Mouse (Mus musculus) heart, adult 11 months (tissue): ENCODE results near the gene Notch1.

Experiments
- DNase-seq: peaks from one replicate; pipeline ENCODE4 v3.0.0; 2022

Gene Notch1

DNA sequence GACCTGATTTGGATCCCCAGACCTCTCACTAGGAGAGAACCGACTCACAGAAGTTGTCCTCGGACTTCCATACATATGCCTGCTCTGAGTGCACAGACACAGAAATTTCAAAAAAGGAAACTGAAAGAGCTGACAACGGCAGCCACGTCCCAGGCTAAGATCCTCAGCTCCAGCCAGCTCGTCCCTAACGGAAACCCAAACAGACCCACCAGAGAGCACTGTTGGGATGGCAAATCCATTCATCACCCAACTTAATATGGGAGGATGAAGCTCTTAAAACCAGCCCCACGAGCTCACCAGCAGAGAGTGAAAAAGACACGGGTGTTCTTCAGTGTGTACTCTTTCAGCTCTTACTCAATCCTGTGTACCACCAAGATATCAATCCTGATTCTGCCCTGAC, 17.8 kb downstream of the Notch1 start:
- DNase-seq: peak; percentile 94

DNA sequence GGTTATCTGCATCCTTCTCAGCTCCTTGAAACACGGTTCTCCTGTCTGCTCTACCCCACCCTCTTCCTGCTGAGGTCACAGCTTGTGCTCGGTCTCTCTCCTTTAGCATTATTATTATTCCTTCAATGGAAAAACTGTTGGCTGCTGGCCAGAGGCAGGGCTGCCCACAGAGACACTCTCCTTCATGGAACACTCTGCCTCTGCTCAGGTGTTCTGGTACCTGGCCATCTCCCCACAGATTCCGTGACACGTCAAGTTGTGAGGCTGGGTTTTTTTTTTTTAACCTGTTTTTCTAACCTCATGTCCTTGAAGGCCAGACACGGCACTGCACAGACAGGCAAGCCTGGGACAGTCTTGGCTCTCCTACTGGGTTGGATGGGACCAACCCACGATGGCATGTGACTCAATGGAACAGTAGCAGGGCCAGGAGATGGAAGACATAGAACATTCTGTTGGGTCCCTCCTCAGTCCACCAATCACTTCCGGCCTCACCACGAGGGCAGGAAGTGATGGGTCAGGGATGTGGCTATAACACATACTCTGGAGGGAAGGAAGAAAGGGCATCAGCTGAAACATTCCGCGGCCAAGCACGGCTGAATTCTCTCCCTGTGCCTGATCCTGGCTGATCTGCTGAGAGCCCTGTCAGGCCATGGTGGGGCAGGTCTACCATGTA, 18.5 kb downstream of the Notch1 start:
- peak; percentile 98 for DNase-seq

DNA sequence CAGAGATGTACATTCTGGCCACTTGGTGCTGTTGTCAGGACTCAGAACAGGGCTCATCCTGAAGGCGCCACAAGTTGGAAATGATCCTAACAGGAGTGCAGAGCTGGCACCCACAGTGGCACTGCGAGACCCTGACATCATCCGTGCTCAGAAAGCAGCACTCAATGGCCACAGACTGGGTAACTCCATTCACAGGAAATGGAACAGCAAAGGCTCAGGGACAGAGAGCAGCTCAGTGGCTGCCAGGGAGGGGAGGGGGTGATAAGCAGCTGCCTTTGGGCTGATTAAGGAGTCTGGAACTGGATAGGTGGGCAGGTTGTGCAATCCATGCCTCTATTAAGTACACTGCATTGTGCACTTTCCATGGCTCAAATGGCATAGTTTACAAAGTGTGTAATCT, 20.0 kb downstream of the Notch1 start:
- peak; percentile 95 for DNase-seq

DNA sequence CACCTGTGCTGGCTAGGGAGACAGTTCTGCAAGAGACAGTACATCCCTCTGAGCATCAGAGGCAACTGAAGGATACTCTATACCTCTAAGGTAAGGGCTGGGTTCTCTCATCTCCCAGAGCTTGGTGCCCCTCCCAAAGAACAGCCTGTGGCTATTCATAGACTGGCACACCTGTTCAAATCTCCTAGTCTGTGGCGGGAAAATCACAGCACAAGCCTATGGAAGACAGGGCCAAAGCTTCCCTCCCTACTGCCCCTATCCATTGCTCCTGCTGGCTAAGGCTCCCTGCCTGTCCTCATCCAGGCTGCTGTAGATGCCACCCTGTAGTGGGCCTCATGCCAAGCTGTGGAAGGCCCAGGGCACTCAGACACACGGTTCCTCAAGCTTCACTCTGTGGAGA, 20.8 kb downstream of the Notch1 start:
- DNase-seq: peak; percentile 93

DNA sequence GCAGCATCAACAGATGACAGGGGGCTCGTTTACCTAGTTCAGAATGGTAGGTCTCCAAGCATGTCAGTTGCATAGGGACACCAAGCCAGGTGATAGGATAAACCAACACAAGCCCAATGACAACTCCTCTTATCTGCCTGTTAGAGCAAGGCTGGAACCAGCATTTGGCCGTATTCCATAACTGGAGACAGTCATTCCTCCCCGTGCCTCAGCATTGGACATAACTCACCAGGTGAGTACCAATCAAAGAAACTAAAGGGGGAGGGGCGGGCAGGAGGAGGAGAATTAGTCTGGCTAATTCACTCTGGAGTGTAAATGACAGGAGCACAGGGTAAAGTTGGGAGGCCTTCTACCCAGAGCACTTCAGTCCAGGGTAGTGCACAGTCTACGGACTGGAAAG, 21.5 kb downstream of the Notch1 start:
- DNase-seq: no peak

DNA sequence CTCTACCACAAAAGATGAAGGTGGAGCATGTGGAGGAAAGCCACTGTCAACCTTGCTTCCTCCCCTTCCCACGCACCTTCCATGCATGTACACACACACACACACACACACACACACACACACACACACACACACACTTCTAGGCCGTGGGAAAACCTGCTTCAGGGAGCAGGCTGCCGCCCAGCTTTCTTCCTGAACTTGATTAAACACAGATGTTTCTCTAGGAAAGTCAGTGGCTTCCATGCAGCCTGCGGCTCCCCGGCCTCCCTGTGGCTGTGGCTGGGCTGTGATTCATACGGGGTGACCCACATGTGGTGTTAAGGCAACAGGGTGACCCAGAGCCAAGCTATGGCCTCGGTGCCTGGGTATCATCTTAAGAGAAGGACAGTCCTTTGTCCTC, 22.1 kb downstream of the Notch1 start:
- peak; percentile 96 for DNase-seq

DNA sequence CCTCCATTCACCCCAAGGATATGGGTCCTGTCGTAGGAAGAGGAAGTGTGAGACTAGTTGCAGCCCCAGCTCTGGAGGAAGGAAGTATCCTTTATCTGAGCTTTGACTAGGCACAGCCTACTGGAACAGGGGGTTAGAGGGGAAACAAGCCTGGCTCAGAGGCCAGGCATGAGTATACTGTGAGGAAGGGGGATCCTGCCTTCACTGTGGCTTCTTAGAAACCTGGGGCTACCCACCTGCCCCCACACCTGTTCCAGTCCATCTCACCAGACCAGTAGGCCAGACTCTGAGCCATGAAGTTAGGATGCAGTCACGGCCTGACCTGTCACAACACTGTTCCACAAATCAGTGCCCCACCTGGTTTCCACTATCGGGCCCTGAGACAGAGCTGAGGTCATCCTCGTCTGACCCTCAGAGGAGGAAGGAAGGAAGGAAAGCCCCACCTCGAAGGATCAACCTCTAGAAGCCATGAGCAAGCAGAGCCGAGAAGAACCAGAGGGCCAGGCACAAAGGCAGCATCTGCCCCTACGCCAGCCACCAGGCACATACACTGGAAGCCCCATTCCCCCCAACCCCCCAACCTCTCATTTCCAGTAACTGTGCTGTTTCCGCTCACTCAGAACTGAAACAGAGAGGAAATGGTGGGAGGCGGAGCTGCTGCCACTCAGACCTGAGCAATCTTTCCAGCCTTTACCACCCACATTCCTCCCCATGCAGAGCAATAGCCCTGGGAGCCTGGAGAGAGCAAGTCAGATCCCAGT, 23.3 kb downstream of the Notch1 start:
- DNase-seq: peak; percentile 98

DNA sequence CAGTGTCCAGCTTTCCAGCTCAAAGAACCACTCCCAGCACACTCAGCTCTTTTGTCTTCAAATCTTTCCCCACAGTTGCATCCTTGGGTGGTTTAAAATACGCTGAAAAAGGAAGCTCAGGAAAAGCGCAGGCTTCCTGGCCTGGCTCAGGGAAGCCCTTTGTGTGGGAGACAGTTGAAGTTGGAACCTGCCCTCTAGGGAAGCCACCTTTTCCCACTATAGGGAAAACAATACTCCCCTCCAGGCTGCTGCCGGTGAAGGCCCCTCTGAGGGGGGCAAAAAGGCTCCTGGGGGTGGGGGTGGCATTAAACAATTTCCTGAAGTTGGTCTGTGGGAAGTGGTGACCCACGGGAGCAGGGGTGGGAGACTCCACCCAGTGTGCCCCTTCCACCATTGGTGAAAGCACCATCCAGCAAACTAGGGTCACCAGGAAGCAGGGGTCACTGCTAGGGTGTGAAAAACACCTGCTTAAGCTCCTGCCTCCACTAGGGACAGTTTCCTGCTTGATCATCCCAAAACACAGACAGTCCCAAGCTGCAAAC, 25.6 kb downstream of the Notch1 start:
- peak; percentile 98 for DNase-seq

DNA sequence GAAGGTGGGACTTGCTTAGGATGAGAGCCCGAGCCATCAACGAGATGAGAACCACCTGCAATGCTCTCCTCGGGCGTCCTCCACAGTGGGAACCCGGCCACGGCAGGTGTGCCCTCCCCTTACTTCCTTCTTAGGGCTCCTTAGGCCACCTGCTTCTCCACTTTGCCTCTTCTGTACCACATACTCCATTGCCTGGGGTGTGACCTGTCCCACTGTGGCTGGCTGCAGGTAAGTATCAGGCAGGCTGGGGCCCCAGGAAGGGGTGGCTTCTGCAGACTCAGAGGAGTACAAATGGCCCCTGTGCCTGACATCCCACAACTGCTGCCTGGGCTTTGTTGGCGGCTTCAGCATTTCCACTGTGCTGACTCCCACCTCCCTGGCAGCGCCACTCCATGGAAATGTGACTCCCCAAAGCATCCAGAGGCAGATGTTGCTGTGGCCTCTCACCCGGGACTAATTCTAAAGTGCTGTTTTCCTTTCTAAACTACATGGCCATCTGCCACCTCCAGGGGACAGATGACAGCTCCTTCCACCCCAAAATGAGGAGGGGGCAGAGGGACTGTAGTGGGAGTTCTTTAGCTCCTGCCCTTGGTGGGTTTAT, 27.8 kb downstream of the Notch1 start:
- DNase-seq: peak; percentile 94

DNA sequence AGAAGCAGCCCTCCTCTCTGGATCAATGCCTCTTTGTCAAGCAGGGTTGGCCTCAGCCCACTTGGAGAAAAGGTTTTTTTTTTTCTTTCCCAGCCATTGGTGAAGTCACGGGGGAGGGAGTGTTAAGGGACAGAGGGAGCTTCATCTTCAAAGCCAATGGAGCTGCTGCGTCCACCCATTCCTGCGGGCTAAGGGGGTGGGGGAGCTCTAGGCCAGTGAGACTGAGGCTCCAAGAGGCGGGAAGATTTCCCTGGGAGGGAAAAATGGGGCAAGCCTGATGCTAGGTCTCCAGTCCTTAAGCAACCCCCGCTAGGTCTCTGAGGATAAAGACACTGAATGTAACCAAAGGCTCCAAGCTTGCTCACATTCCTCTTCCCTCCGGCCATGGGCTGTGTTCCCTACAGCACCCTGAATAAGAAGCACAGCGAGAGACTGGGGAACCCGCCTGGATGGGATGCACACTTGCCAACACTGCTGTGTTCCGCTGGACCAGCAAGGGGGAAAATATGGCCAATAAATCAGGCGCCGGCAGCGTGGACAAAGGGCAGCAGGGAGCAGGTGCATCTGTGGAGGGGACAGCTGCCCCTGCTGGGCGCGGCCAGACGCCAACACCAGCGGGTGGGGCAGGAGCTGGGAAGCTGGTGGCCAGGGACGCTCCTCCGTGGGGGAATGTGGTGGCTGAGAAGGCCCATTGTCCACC, 29.0 kb downstream of the Notch1 start:
- peak; percentile 98 for DNase-seq

DNA sequence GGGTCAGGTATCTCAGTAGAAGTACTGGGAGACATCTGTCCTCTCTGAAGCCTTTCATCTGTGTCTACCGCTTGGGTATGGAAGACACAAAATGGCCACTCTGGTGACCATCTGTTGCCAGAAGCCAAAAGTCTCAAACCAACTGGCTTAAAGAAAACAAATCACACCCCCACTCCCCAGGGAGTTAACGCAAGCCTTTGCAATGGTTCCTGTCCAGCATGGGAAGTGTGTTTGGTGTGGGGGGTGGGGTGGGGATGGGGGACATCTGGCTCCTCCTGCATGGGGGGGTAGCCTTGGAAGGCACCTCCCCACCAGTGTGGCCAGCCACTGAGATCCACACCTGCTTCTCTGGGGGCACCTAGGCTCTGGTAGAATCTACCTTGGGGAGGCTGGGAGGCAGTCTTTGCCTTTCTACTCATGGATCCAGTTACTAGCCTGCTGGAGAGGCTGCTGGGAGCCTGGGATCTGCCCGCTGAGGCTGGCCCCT, 29.6 kb downstream of the Notch1 start:
- DNase-seq: peak; percentile 96

DNA sequence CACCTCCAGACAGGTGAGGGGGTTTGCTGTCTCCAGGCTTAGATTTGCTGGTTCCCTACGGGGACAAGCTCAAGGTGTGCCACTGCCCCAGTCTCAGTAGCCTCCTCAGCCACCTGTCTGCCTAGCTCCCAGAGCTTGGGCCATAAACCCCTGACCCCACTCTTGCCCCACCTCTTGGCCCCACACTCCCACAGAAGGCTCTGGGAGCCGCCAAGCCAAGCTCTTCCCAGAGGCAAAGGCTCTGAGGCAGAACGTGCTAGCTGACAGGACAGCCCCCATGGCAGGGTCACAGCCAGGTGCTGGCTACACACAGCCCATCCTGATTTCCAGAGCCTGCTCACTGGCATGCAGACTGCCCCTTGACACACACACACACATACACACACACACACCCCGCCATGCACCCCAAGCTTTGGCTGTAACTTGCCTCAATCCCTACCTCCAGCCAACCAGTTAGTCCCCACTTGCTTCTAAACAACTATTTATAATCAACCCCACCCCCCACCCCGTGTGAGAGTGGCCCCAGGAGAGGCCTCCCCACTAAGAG, 30.1 kb downstream of the Notch1 start:
- DNase-seq: peak; percentile 92

DNA sequence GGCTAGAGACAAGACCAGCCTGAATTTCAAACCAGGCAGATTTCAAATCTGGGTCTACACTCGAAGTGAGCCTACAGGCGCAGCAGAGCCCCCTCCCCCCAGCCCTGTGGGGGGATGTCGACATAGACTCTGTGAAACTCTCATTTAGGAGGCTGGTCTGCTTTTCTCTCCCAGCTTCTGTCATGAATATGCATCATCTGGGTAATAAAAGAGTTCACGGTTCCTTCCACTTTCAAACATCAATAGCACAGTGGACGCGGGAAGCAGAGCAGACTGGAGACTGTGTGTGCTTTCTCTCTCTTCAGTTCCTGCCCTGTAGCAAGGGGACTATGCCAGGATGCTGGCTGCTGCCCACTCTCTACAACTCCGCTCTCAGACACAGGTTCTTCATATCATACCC, 30.8 kb downstream of the Notch1 start:
- no peak for DNase-seq

DNA sequence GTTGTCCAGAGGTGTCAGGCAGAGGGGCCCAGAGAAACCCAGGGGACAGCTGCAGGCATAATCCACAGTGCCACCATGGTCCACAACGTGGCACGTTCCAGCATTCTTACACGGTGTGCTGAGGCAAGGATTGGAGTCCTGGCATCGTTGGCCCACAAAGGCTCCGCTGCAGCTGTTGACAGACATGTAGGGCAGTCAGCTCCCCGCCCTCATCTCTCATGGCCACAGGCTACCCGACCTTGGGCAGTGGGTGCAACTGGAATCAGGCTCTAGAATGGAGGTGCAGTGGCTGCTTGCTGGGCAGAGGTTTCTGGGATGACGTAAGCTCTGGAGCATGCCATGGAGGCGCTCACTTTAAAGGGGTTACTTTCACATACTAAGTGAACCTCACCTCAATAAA, 31.2 kb downstream of the Notch1 start:
- no peak for DNase-seq

DNA sequence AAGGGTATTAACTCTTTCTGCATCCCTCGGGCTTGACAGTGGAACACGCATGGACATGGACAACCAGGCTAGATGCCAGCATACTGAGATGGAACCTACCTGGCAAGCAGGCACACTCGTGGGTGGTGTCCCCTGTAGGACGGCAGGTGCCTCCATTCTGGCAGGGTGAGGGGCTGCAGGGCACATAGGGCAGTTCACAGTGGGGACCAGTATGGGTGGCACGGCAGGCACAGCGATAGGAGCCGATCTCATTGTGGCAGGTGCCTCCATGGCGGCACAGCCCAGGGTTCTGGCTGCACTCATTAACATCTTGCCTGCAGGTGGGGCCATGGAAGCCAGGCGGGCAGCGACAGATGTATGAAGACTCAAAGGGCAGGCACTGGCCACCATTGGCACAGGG, 32.3 kb downstream of the Notch1 start:
- DNase-seq: peak; percentile 92

DNA sequence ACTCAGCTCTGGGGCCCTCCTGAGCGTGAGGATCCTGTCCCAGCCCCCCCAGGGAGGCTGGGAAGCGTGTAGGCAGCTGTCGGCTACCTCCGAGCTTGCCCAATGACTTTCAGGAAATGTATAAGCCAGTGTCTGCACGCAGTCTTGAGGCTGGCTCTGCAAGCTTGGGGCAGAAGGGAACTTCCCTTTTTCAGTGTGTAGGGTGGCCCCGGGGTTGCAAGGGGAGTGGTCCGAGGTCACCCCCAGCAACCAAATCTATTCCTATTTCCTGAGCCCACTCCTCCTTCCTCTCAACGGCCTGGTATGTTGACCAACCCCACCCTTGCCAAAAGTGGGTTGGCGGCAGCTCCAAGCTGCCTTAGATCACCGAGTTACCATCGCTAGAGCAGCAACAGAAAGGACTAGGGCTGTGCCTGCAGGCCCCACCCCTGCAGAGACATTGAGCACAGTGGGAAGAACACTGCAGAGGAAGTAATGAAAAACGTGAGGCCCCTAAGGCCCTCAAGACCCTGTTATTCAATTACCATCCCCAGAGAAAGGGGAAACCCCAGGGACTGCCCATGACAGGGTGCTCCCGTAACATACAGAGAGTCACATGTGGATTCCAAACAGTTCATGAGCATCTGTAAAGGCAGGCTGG, 33.1 kb downstream of the Notch1 start:
- DNase-seq: peak; percentile 97

DNA sequence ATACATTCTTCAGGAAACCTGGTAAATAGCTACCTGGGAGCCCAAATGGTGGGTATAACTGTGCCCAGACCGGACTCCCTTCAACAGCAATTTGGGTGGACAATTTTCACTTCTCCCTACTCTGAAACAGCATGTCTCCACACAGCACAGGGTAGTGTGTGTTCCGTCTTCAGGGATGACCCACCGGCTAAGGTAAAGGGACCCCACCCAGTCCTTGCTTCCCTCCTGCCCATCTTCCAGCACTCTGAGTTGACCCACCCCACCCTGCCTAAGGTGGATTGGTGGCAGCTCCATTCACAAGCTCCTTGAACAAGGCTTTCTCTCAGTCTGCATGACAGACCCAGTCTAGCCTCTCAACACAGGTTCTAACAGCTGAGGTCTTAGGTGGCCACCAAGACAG, 33.6 kb downstream of the Notch1 start:
- DNase-seq: peak; percentile 93

DNA sequence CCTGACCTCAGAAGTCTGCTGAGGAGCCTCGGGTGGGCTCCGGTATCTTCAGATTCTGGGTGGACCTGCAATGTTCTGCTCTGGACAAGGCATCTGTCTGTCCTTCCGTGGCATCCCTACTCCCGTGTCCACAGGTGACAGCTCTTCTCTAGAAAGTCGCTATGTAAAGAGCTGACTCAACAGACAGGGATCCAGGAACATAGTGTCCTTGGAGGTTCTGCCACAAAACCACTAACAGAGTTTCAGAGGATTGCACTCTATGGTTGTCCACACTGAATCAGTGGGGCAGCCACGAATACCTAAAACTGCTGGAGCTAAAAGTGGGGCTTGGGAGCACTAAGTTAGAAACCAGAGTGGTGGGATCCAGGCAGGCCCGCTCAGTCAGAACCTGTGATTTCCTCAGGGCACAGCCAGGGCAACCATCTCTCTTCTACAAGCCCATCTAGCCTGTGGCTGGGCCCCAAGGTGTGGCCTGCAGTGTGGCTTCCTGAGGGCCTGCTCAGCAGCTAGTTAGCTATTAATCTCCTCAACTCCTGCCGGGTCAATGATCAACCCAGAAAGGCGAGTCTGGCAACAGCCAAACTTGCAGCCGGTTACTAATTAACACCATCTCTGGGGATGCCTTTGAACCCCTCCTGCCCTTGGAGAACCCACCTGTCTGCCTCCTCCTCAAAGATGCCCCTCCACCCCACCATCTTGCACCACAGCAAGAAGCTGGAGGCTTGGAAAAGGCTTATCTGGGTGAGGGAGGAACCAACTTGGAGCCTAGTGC, 34.6 kb downstream of the Notch1 start:
- no peak for DNase-seq

DNA sequence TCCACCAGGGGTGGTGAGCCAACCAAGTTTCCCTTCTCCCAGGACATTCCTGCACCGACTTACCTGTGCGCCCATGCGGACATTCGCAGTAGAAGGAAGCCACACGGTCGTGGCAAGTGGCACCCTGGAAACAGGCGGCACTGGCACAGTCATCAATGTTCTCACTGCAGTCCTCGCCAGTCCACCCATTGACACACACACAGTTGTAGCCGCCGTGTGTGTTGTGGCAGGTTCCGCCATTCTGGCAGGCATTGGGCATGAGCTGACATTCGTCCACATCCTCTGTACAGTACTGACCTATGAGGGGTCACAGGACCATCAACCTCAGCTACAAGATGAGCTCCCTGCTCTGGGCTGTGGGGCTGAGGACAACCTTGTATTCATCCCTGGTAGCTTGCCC, 35.6 kb downstream of the Notch1 start:
- DNase-seq: peak; percentile 93

DNA sequence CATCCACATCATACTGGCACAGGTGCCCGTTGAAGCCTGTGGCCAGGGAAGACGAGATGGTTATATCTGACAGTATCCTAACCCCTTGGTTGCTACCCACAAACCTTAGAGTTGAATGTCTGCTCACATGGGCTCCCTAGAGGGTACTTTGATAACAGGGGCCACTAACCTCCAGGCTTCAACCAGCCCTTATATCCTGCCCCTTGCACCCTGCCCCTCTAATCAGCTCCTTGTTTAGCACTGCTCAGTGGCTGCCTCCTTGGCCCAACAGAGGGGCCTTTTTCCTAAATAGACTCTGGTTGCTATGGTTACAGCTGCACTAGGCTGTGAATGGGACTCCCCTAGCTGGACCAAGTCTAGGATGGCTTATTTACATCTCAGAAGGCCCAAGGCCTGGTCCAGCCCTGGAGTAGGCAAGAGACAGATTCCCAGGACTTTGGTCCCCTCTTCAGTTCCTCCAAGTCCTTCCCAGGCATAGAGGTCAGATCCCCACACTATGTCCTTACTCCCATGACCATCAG, 37.7 kb downstream of the Notch1 start:
- DNase-seq: no peak

DNA sequence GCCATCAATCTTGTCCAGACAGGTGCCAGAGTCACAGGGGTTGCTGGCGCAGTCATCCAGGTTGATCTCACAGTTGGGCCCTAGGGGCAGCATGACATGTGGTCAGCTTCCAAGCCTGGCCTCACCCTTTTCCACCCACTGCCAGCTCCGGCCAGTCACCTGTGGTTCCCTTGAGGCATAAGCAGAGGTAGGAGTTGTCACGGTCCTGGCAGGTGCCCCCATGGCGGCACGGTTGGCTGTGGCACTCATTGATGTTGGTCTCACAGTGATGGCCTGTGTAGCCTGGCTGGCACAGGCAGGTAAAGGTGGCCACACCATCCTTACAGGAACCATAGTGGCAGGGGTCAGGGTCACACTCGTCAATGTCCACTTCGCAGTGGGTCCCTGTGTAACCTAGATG, 38.6 kb downstream of the Notch1 start:
- DNase-seq: peak; percentile 92
